9 mouse cellular contexts compared by ENCODE assay signal in genomic region chr16:31591565-31591964, GRCm38 (mm10).
DNase-seq lines count a peak whose midpoint lies in the region; ATAC-seq and TF ChIP-seq lines count a peak whose summit lies in the region.
"Had no signal": no experiment of that assay in that cellular context is flagged by ENCODE, and none has a peak within 500 bp of the region (broad histone marks: within the 10 kb centered on the region; RNA-seq: fewer than 3 reads in every experiment).

No protein-coding gene starts in this region.

- no peak for TF ChIP-seq EP300 in heart, adult 2 months (IDR thresholded peaks at IDR 0.05; ENCODE audit: insufficient read depth, low read depth, low read length)

- H3K27ac ChIP-seq in heart, embryonic 11.5 days (ENCODE audit: low read depth, low read length) = 0 out of 2 replicates have a peak overlapping the region, but pooled peaks have one; percentile 12
- no peak overlapping the region; the same call in 1 of the 2 replicates for H3K27ac ChIP-seq in heart, adult 2 months
- peak overlapping the region; percentile 86; the same call in 1 of the 2 replicates for H3K27ac ChIP-seq in neural tube, embryonic 11.5 days (ENCODE audit: low read depth, low read length)
- peak overlapping the region; percentile 72 for H3K27ac ChIP-seq in limb, embryonic 14.5 days (replicated peaks; ENCODE audit: low read depth, low read length)

- H3K9me3 ChIP-seq in heart, embryonic 11.5 days (replicated peaks; ENCODE audit: control insufficient read depth, low read length) = no peaks in the 10 kb centered on the region
- no peaks in the 10 kb centered on the region for H3K9me3 ChIP-seq in neural tube, embryonic 11.5 days (ENCODE audit: control insufficient read depth, low read length)
- H3K9me3 ChIP-seq in limb, embryonic 14.5 days (ENCODE audit: control insufficient read depth, low read length) = no peaks in the 10 kb centered on the region

- no peaks in the 10 kb centered on the region for H3K27me3 ChIP-seq in heart, embryonic 11.5 days (ENCODE audit: control insufficient read depth, insufficient read depth, low read length)
- H3K27me3 ChIP-seq in heart, adult 2 months (ENCODE audit: control insufficient read depth, insufficient read depth, low read length) = no peaks in the 10 kb centered on the region
- no peaks in the 10 kb centered on the region for H3K27me3 ChIP-seq in neural tube, embryonic 11.5 days (ENCODE audit: control insufficient read depth, insufficient read depth, low read length)
- no peaks in the 10 kb centered on the region for H3K27me3 ChIP-seq in limb, embryonic 14.5 days (ENCODE audit: control insufficient read depth, insufficient read depth, low read length)

- no peaks in the 10 kb centered on the region for H3K79me2 ChIP-seq in heart, adult 2 months (replicated peaks; ENCODE audit: control insufficient read depth, insufficient read depth, low read length)

- no peak for DNase-seq in heart, adult 2 months
- peak; percentile 17 for DNase-seq in neural tube, embryonic 11.5 days (ENCODE audit: low spot score)
- DNase-seq in neural tube, embryonic 10.5 days (ENCODE audit: extremely low spot score, low spot score) = no peak
- DNase-seq in limb, embryonic 14.5 days (ENCODE audit: low spot score) = no peak
- DNase-seq in cerebellum, adult 18-20 months = no peak
- DNase-seq in right cerebral cortex, postnatal 4 days = no peak
- DNase-seq in ovary, postnatal 36 days (ENCODE audit: low spot score) = no peak
- DNase-seq: B cell, adult 2 months had no signal

- no peak for TF ChIP-seq CTCF in heart, adult 2 months (IDR thresholded peaks at IDR 0.05)

- no peak overlapping the region for H3K9ac ChIP-seq in heart, embryonic 11.5 days (ENCODE audit: low read depth, low read length)
- H3K9ac ChIP-seq in heart, adult 2 months (ENCODE audit: low read depth, low read length) = no peak overlapping the region
- H3K9ac ChIP-seq in neural tube, embryonic 11.5 days (ENCODE audit: low read length) = no peak overlapping the region
- H3K9ac ChIP-seq in limb, embryonic 14.5 days (ENCODE audit: low read depth, low read length, severe bottlenecking) = no peak overlapping the region

- peaks cover 29% of the 10 kb centered on the region for H3K4me1 ChIP-seq in heart, embryonic 11.5 days (ENCODE audit: control insufficient read depth, insufficient read depth, low read length)
- peaks cover 2% of the 10 kb centered on the region for H3K4me1 ChIP-seq in heart, adult 2 months (ENCODE audit: control insufficient read depth, insufficient read depth, low read length)
- peaks cover 20% of the 10 kb centered on the region for H3K4me1 ChIP-seq in neural tube, embryonic 11.5 days (ENCODE audit: control insufficient read depth, insufficient read depth, low read length)
- H3K4me1 ChIP-seq in limb, embryonic 14.5 days (ENCODE audit: control insufficient read depth, insufficient read depth, low read length) = peaks cover 36% of the 10 kb centered on the region

- peak overlapping the region; percentile 28; the same call in 1 of the 2 replicates for H3K4me2 ChIP-seq in heart, embryonic 11.5 days
- H3K4me2 ChIP-seq in neural tube, embryonic 11.5 days (ENCODE audit: low read depth) = no peak overlapping the region
- 0 out of 2 replicates have a peak overlapping the region, but pooled peaks have one; percentile 18 for H3K4me2 ChIP-seq in limb, embryonic 14.5 days (replicated peaks; ENCODE audit: low read depth, low read length, severe bottlenecking)

- H3K36me3 ChIP-seq in heart, embryonic 11.5 days (ENCODE audit: control insufficient read depth, insufficient read depth, low read length) = no peaks in the 10 kb centered on the region
- no peaks in the 10 kb centered on the region for H3K36me3 ChIP-seq in heart, adult 2 months (ENCODE audit: control insufficient read depth, insufficient read depth, low read length)
- no peaks in the 10 kb centered on the region for H3K36me3 ChIP-seq in neural tube, embryonic 11.5 days (ENCODE audit: control insufficient read depth, insufficient read depth, low read length)
- H3K36me3 ChIP-seq in limb, embryonic 14.5 days (ENCODE audit: control insufficient read depth, insufficient read depth, low read length) = no peaks in the 10 kb centered on the region

- no peak for TF ChIP-seq POLR2A in heart, adult 2 months (IDR thresholded peaks at IDR 0.05; ENCODE audit: insufficient read depth, low read depth, low read length)
- no peak for TF ChIP-seq POLR2A in limb, embryonic 14.5 days (IDR thresholded peaks at IDR 0.05; ENCODE audit: borderline replicate concordance, extremely low read depth, insufficient read depth, insufficient read length)

- intact Hi-C loops in heart, adult 2 months (cut with DNase I) = loop anchor here (5.0 kb wide), 1 partner anchor 71 kb away; the partner anchor contains the start of gene Dlg1

- no peak overlapping the region for H3K4me3 ChIP-seq in heart, embryonic 11.5 days (ENCODE audit: low read depth, low read length)
- no peak overlapping the region for H3K4me3 ChIP-seq in heart, adult 2 months
- H3K4me3 ChIP-seq in neural tube, embryonic 11.5 days (ENCODE audit: low read depth, low read length) = no peak overlapping the region
- H3K4me3 ChIP-seq in limb, embryonic 14.5 days (replicated peaks; ENCODE audit: low read length) = no peak overlapping the region

- 69% methylated on average over 3 of the region's 3 CpGs for WGBS in heart, embryonic 11.5 days (ENCODE audit: insufficient replicate concordance)
- WGBS in heart, adult 2 months = 93% methylated on average over 3 of the region's 3 CpGs
- WGBS in neural tube, embryonic 11.5 days = 48% methylated on average over 3 of the region's 3 CpGs
- 16% methylated on average over 3 of the region's 3 CpGs for WGBS in limb, embryonic 14.5 days

- 0 out of 2 replicates have a peak, but pooled peaks have one; percentile 1 for ATAC-seq in heart, embryonic 11.5 days (replicated peaks; ENCODE audit: insufficient number of reproducible peaks, low FRiP score, low TSS enrichment)
- peak; percentile 51; the same call in 1 of the 2 replicates for ATAC-seq in neural tube, embryonic 11.5 days (ENCODE audit: insufficient read depth, low FRiP score, low TSS enrichment)
- peak; percentile 21; the same call in 1 of the 2 replicates for ATAC-seq in limb, embryonic 14.5 days (ENCODE audit: low FRiP score, low read depth)

Comparison
In these comparisons a context has a peak if more than half of its experiments do, and no peak if none do; other contexts are left out.
1. ATAC-seq: peak in every context shown above with its lines; median percentile 51 in neural tube, embryonic 11.5 days; 21 in limb, embryonic 14.5 days; 1 in heart, embryonic 11.5 days.